Mouse (Mus musculus): ENCODE data around the gene Cp. TPM values are rescaled to one million over a fixed set of nuclear protein-coding genes. Genes with fewer than 3 reads are reported as not detected.

Cp gene
- polyA plus RNA-seq, 1 experiment, result 0.16 TPM

GRCm38 (mm10) chr3:20057306-20058196, 100.7 kb downstream of the Cp start, which contains the start of gene Hltf:
TSS of gene Hltf (plus strand) at chr3:20057811.
- peak within 1 kb of the TSS; percentile 95 for H3K4me3 ChIP-seq (replicated peaks)
- TF ChIP-seq GATA1 (IDR thresholded peaks at IDR 0.05; ENCODE audit: borderline replicate concordance, low read length), result no peak
- no peak for TF ChIP-seq FLI1 (IDR thresholded peaks at IDR 0.05; ENCODE audit: low read length)

GRCm38 (mm10) chr3:20058197-20058541, 101.3 kb downstream of the Cp start:
- Histone ChIP-seq H3K27me3 (replicated peaks) (no peaks in the 10 kb centered on the region), H3K9me3 (no peaks in the 10 kb centered on the region), H3K4me3 (replicated peaks) (peak overlapping the region; percentile 95), H3K36me3 (replicated peaks; ENCODE audit: low read length) (peaks cover 16% of the 10 kb centered on the region), H3K4me1 (peaks cover 17% of the 10 kb centered on the region; the same call in 1 of the 2 replicates)
- TF ChIP-seq FLI1 (IDR thresholded peaks at IDR 0.05; ENCODE audit: low read length), result no peak
- no peak for TF ChIP-seq GATA1 (IDR thresholded peaks at IDR 0.05; ENCODE audit: borderline replicate concordance, low read length)

More at GRCm38 (mm10) chr3:20057306-20058196, 100.7 kb downstream of the Cp start, which contains the start of gene Hltf:
- no peaks in the 10 kb centered on the region for H3K27me3 ChIP-seq (replicated peaks)
- H3K36me3 ChIP-seq (replicated peaks; ENCODE audit: low read length), result peaks cover 10% of the 10 kb centered on the region
- H3K4me1 ChIP-seq, result peaks cover 17% of the 10 kb centered on the region; the same call in 1 of the 2 replicates
- no peaks in the 10 kb centered on the region for H3K9me3 ChIP-seq

Other genes starting within 250 kb of the Cp start
- 0.38 TPM in 1 of 2 replicates, not detected in the other for gene Hps3, start 78.3 kb downstream of the Cp start, polyA plus RNA-seq (2012; ENCODE audit: insufficient read depth, low replicate concordance)
- gene Hltf, start 100.8 kb downstream of the Cp start, polyA plus RNA-seq (2012; ENCODE audit: insufficient read depth, low replicate concordance), result 2.0 TPM in 1 of 2 replicates, not detected in the other
- gene Gyg, start 198.3 kb downstream of the Cp start, polyA plus RNA-seq (2012; ENCODE audit: insufficient read depth, low replicate concordance), result 10.6 and 14.8 TPM in 2 replicates